In the genomic region with DNA sequence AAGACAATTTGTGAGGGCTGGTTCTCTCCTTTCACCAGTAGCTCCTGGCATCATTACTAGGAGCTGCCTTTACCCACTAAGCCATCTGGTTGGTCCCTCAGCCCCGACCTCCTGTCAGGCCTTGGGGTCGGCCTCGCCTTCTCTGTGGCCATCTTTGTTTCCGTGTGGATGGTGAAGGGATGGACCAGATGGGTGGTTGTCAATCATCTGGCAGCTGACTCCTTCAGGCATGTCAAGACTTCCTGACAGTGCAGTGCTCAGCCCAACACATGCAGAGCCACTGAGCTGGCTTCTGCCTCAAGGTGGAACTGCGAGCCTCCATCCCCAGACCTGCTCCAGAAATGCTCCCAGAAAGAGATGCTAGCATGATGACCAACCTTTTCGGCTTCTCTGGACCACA, we compare ENCODE assay signal across 24 mouse cellular contexts. TPM values are rescaled to one million over a fixed set of nuclear protein-coding genes. Genes with fewer than 3 reads are reported as not detected.
DNase-seq lines count a peak whose midpoint lies in the region; ATAC-seq and TF ChIP-seq lines count a peak whose summit lies in the region.
"Had no signal": no experiment of that assay in that cellular context is flagged by ENCODE, and none has a peak within 500 bp of the region (broad histone marks: within the 10 kb centered on the region; RNA-seq: fewer than 3 reads in every experiment).

No protein-coding gene starts in this region.

- no peak overlapping the region for H3K4me3 ChIP-seq in hindbrain, embryonic 10.5 days
- H3K4me3 ChIP-seq in hindbrain, embryonic 16.5 days (ENCODE audit: low read length) = no peak overlapping the region
- H3K4me3 ChIP-seq in myocyte = no peak overlapping the region

- peaks cover 17% of the 10 kb centered on the region for H3K36me3 ChIP-seq in hindbrain, embryonic 10.5 days
- H3K36me3 ChIP-seq in hindbrain, embryonic 16.5 days (ENCODE audit: control insufficient read depth, insufficient read depth, low read length) = no peaks in the 10 kb centered on the region
- no peaks in the 10 kb centered on the region for H3K36me3 ChIP-seq in myocyte (ENCODE audit: control insufficient read depth, insufficient read depth)
- H3K36me3 ChIP-seq: G1E had no signal

- WGBS in hindbrain, embryonic 10.5 days = 92% methylated on average over 6 of the region's 6 CpGs
- WGBS in hindbrain, embryonic 16.5 days = 94% methylated on average over 6 of the region's 6 CpGs

- 0 out of 2 replicates have a peak overlapping the region, but pooled peaks have one; percentile 2 for H3K27ac ChIP-seq in hindbrain, embryonic 10.5 days
- no peak overlapping the region for H3K27ac ChIP-seq in hindbrain, embryonic 16.5 days (ENCODE audit: low read depth, low read length)

- no peaks in the 10 kb centered on the region for H3K27me3 ChIP-seq in hindbrain, embryonic 10.5 days (ENCODE audit: insufficient read depth, poor library complexity, severe bottlenecking)
- no peaks in the 10 kb centered on the region for H3K27me3 ChIP-seq in hindbrain, embryonic 16.5 days (replicated peaks; ENCODE audit: control insufficient read depth, insufficient read depth, low read length)
- no peaks in the 10 kb centered on the region for H3K27me3 ChIP-seq in myocyte (ENCODE audit: control insufficient read depth, insufficient read depth, insufficient read length)
- H3K27me3 ChIP-seq: CH12.LX, Patski had no signal

- peaks cover 36% of the 10 kb centered on the region for H3K4me1 ChIP-seq in hindbrain, embryonic 10.5 days (replicated peaks)
- H3K4me1 ChIP-seq in hindbrain, embryonic 16.5 days (ENCODE audit: control insufficient read depth, insufficient read depth, low read depth, low read length) = peaks cover 2% of the 10 kb centered on the region

- H3K79me2 ChIP-seq in myocyte (ENCODE audit: control insufficient read depth, insufficient read depth) = peaks cover 16% of the 10 kb centered on the region

- no peak overlapping the region for H3ac ChIP-seq in myocyte (ENCODE audit: control insufficient read depth, insufficient read length)

- peak; percentile 91 for DNase-seq in heart, adult 11 months
- no peak for DNase-seq in heart, adult 18-20 months
- DNase-seq in hindbrain, embryonic 10.5 days (ENCODE audit: low spot score) = no peak
- DNase-seq: adrenal gland, adult 2 months; adrenal gland, adult 8-10 months; adrenal gland, postnatal 10 days; adrenal gland, postnatal 14 days; adrenal gland, postnatal 25 days; adrenal gland, postnatal 36 days; B cell, adult 2 months; cerebellum, adult 11 months; cerebellum, adult 11-12 months; cerebellum, adult 18-20 months had no signal

- no peak overlapping the region for H3K9ac ChIP-seq in hindbrain, embryonic 16.5 days (ENCODE audit: low read depth, low read length)

- no peak for TF ChIP-seq POLR2A in myocyte (IDR thresholded peaks at IDR 0.05; ENCODE audit: insufficient read length, low read depth)

- peaks cover 7% of the 10 kb centered on the region; the same call in 1 of the 2 replicates for H3K9me3 ChIP-seq in hindbrain, embryonic 10.5 days
- H3K9me3 ChIP-seq in hindbrain, embryonic 16.5 days (ENCODE audit: control insufficient read depth, low read length) = no peaks in the 10 kb centered on the region; the same call in 1 of the 2 replicates
- H3K9me3 ChIP-seq: G1E had no signal

- H3K4me2 ChIP-seq in hindbrain, embryonic 16.5 days (ENCODE audit: low read length) = no peak overlapping the region
- no peak overlapping the region for H3K4me2 ChIP-seq in myocyte (ENCODE audit: low read depth)

- no peak for ATAC-seq in hindbrain, embryonic 16.5 days
- ATAC-seq in granulocyte monocyte progenitor cell, adult 5-6 weeks (replicated peaks; ENCODE audit: poor library complexity, severe bottlenecking) = no peak
- ATAC-seq: activated CD4-positive, CD25-positive, alpha-beta regulatory T cell, adult 4 months; CD4-positive, CD25-positive, alpha-beta regulatory T cell, adult 4 months; Patski had no signal

TF ChIP-seq in myocyte, 11 proteins besides CTCF, POLR2A, EP300 and RAD21:
- TF ChIP-seq MAX (IDR thresholded peaks at IDR 0.05; ENCODE audit: low read depth) = no peak
- TF ChIP-seq TCF3 (IDR thresholded peaks at IDR 0.05; ENCODE audit: insufficient read length, low read depth) = no peak
- TF ChIP-seq CEBPB (IDR thresholded peaks at IDR 0.05; ENCODE audit: insufficient read depth, poor library complexity, severe bottlenecking) = no peak
- no peak for TF ChIP-seq REST (IDR thresholded peaks at IDR 0.05; ENCODE audit: insufficient read depth, insufficient read length)
- no peak for TF ChIP-seq E2F4 (IDR thresholded peaks at IDR 0.05; ENCODE audit: insufficient read depth)
- peak in 2 of 3 experiments; percentile 43 to 69 for TF ChIP-seq MYOD1 (IDR thresholded peaks at IDR 0.05; ENCODE audit: control insufficient read depth in 1 of 3, insufficient read length in 2 of 3, low read depth in 2 of 3)
- TF ChIP-seq TCF12 (IDR thresholded peaks at IDR 0.05; ENCODE audit: insufficient read depth, poor library complexity, severe bottlenecking) = no peak
- TF ChIP-seq MYOG (IDR thresholded peaks at IDR 0.05; ENCODE audit: control insufficient read depth in 1 of 3, insufficient read depth in 1 of 3, insufficient read length in 2 of 3, low read depth in 2 of 3) = peak in 1 of 3 experiments; percentile 54
- no peak for TF ChIP-seq SRF (IDR thresholded peaks at IDR 0.05; ENCODE audit: control insufficient read depth, insufficient read length, low read depth)

RNA-seq across cellular contexts. Expression of a gene that starts 18.9 kb away (rescaled TPM):
- total RNA-seq in heart, adult 18-20 months (2021) = 10 to 100 TPM; 16.0 to 16.2 TPM
- polyA plus RNA-seq in hindbrain, embryonic 10.5 days (2016; fragmentation: Nextera tagmentation; extraction: Ambion mirVana) = 35.7 and 40.3 TPM in 2 replicates
- 26.9 and 30.6 TPM in 2 replicates for polyA plus RNA-seq in hindbrain, embryonic 16.5 days (2015; fragmentation: Nextera tagmentation; extraction: Ambion mirVana)
- polyA plus RNA-seq in myocyte (2012; fragmentation: generic; extraction: Trizol) = 14.0 TPM
- not detected in 2 replicates for total RNA-seq in granulocyte monocyte progenitor cell, adult 5-6 weeks (2014; fragmentation: Nextera tagmentation)
- total RNA-seq in granulocyte monocyte progenitor cell, adult 5-6 weeks (2017) = not detected in 2 replicates
- total RNA-seq: G1E had no signal
- polyA plus RNA-seq: activated CD4-positive, CD25-positive, alpha-beta regulatory T cell, adult 4 months; CD4-positive, CD25-positive, alpha-beta regulatory T cell, adult 4 months had no signal

RNA-seq across cellular contexts. Expression of a gene that starts 53.3 kb away (rescaled TPM):
- total RNA-seq in heart, adult 18-20 months (2021) = not detected
- polyA plus RNA-seq in hindbrain, embryonic 10.5 days (2016; fragmentation: Nextera tagmentation; extraction: Ambion mirVana) = 0.12 and 0.24 TPM in 2 replicates
- 0.24 and 0.56 TPM in 2 replicates for polyA plus RNA-seq in hindbrain, embryonic 16.5 days (2015; fragmentation: Nextera tagmentation; extraction: Ambion mirVana)
- polyA plus RNA-seq in myocyte (2012; fragmentation: generic; extraction: Trizol) = 0.01 TPM
- not detected in 2 replicates for total RNA-seq in granulocyte monocyte progenitor cell, adult 5-6 weeks (2014; fragmentation: Nextera tagmentation)
- not detected in 2 replicates for total RNA-seq in granulocyte monocyte progenitor cell, adult 5-6 weeks (2017)
- total RNA-seq: adrenal gland, adult 18-20 months; adrenal gland, adult 2 months; adrenal gland, adult 8-10 months; adrenal gland, postnatal 14 days; adrenal gland, postnatal 25 days; adrenal gland, postnatal 36 days; G1E; MEL had no signal
- polyA plus RNA-seq: activated CD4-positive, CD25-positive, alpha-beta regulatory T cell, adult 4 months; C2C12; CD4-positive, CD25-positive, alpha-beta regulatory T cell, adult 4 months; G1E; Patski had no signal
